Mouse (Mus musculus): ENCODE measurements around the gene Sry. TPM values are rescaled to one million over a fixed set of nuclear protein-coding genes. Genes with fewer than 3 reads are reported as not detected.

Gene Sry
- total RNA-seq (2023): not detected

GRCm38 (mm10) chrY:2663558-2663957, at the start of gene Sry:
TSS of gene Sry (minus strand) at chrY:2663658.

Other genes with a start within 250 kb of the Sry start
- not detected for gene H2al2c, start 64.6 kb downstream of the Sry start, total RNA-seq (2023)
- not detected for gene H2al2b, start 57.0 kb upstream of the Sry start, total RNA-seq (2023)
- not detected for gene Gm4064, start 132.5 kb upstream of the Sry start, total RNA-seq (2023)
- not detected for gene Rbmy, start 167.0 kb upstream of the Sry start, total RNA-seq (2023)
- gene Gm10256, start 167.0 kb upstream of the Sry start, total RNA-seq (2023): not detected
- gene Gm10352, start 237.3 kb upstream of the Sry start, total RNA-seq (2023): not detected

Measured in CD8-positive naive resting alpha-beta T cell, adult 57 days (primary cell).